Mouse (Mus musculus) adrenal gland, postnatal 14 days (tissue): ENCODE results near the gene Cacna1c. TPM values are rescaled to one million over a fixed set of nuclear protein-coding genes. Genes with fewer than 3 reads are reported as not detected.

Experiments used
- DNase-seq: peaks from one replicate; pipeline ENCODE4 v3.0.0; 2021; ENCODE audit warnings: mixed read lengths
- total RNA-seq: library from RNA; stranded (reverse); gene quantifications from 2 replicates; pipeline ENCODE4 v1.2.3, GENCODE M21; 2021

Gene Cacna1c
- total RNA-seq, 1 experiment from 2014 or later: 58.2 TPM

- DNase-seq: no peak
Observed at GRCm38 (mm10) chr6:118802286-118802685, 393.9 kb downstream of the Cacna1c start.

GRCm38 (mm10) chr6:118796393-118796792 is 399.8 kb downstream of the Cacna1c start:
- DNase-seq: no peak

GRCm38 (mm10) chr6:118795716-118796115 is 400.5 kb downstream of the Cacna1c start:
- peak; percentile 56 for DNase-seq

GRCm38 (mm10) chr6:118791921-118792368 is 404.3 kb downstream of the Cacna1c start:
- peak; percentile 67 for DNase-seq

- DNase-seq: peak; percentile 30
Observed at GRCm38 (mm10) chr6:118787933-118788332, 408.3 kb downstream of the Cacna1c start.

GRCm38 (mm10) chr6:118780280-118780679 is 415.9 kb downstream of the Cacna1c start:
- DNase-seq: no peak

- no peak for DNase-seq
Observed at GRCm38 (mm10) chr6:118779201-118779600, 417.0 kb downstream of the Cacna1c start.

GRCm38 (mm10) chr6:118777457-118777856 is 418.8 kb downstream of the Cacna1c start:
- no peak for DNase-seq

- no peak for DNase-seq
Observed at GRCm38 (mm10) chr6:118776459-118776858, 419.8 kb downstream of the Cacna1c start.

- DNase-seq: no peak
Observed at GRCm38 (mm10) chr6:118772581-118772980, 423.6 kb downstream of the Cacna1c start.

GRCm38 (mm10) chr6:118771121-118771520 is 425.1 kb downstream of the Cacna1c start:
- DNase-seq: no peak

- DNase-seq: no peak
Observed at GRCm38 (mm10) chr6:118770396-118770795, 425.8 kb downstream of the Cacna1c start.

- no peak for DNase-seq
Observed at GRCm38 (mm10) chr6:118769792-118770191, 426.4 kb downstream of the Cacna1c start.

- DNase-seq: no peak
Observed at GRCm38 (mm10) chr6:118767698-118768097, 428.5 kb downstream of the Cacna1c start.

GRCm38 (mm10) chr6:118765261-118765660 is 431.0 kb downstream of the Cacna1c start:
- DNase-seq: no peak

GRCm38 (mm10) chr6:118759015-118759414 is 437.2 kb downstream of the Cacna1c start:
- DNase-seq: no peak

- DNase-seq: no peak
Observed at GRCm38 (mm10) chr6:118758290-118758907, 437.8 kb downstream of the Cacna1c start.

- no peak for DNase-seq
Observed at GRCm38 (mm10) chr6:118757533-118758289, 438.5 kb downstream of the Cacna1c start.

- no peak for DNase-seq
Observed at GRCm38 (mm10) chr6:118756511-118756910, 439.7 kb downstream of the Cacna1c start.

GRCm38 (mm10) chr6:118755768-118756167 is 440.4 kb downstream of the Cacna1c start:
- no peak for DNase-seq

- peak; percentile 34 for DNase-seq
Observed at GRCm38 (mm10) chr6:118754439-118754838, 441.8 kb downstream of the Cacna1c start.

GRCm38 (mm10) chr6:118753787-118754186 is 442.4 kb downstream of the Cacna1c start:
- no peak for DNase-seq

- DNase-seq: no peak
Observed at GRCm38 (mm10) chr6:118753064-118753463, 443.2 kb downstream of the Cacna1c start.

GRCm38 (mm10) chr6:118749285-118749684 is 446.9 kb downstream of the Cacna1c start:
- DNase-seq: no peak
